Mouse (Mus musculus) midbrain, embryonic 12.5 days (tissue): ENCODE measurements around the gene Ephb6. TPM values are rescaled to one million over a fixed set of nuclear protein-coding genes. Genes with fewer than 3 reads are reported as not detected.

ENCODE experiments used
- ATAC-seq: fragments of 200-750 bp; cut with Nextera tagmentation; 2 replicates; pipeline ENCODE4 v1.8.0; 2017; ENCODE audit warnings: low read depth, moderate TSS enrichment, moderate library complexity; ENCODE audit not compliant: low FRiP score
- H3K27ac ChIP-seq: fragments of 300-500 bp; sonication (generic); replicated peaks from 2 replicates; pipeline ENCODE4 v1.5.1; 2016; ENCODE audit warnings: mild to moderate bottlenecking
- H3K27me3 ChIP-seq: fragments of 300-500 bp; sonication (generic); 2 replicates; pipeline ENCODE4 v1.6.1; 2016; ENCODE audit warnings: mild to moderate bottlenecking
- H3K36me3 ChIP-seq: fragments of 300-500 bp; sonication (generic); 2 replicates; pipeline ENCODE4 v1.6.1; 2016
- H3K4me1 ChIP-seq: fragments of 300-500 bp; sonication (generic); 2 replicates; pipeline ENCODE4 v1.6.1; 2016
- H3K4me2 ChIP-seq: fragments of 300-500 bp; sonication (generic); replicated peaks from 2 replicates; pipeline ENCODE4 v1.6.1; 2016; ENCODE audit warnings: mild to moderate bottlenecking, moderate library complexity
- H3K4me3 ChIP-seq: fragments of 300-500 bp; sonication (generic); 2 replicates; pipeline ENCODE4 v1.5.1; 2016; ENCODE audit warnings: mild to moderate bottlenecking
- H3K9ac ChIP-seq: fragments of 300-500 bp; sonication (generic); replicated peaks from 2 replicates; pipeline ENCODE4 v1.6.1; 2016; ENCODE audit warnings: mild to moderate bottlenecking, moderate library complexity
- H3K9me3 ChIP-seq: fragments of 300-500 bp; sonication (generic); 2 replicates; pipeline ENCODE4 v1.6.1; 2016; ENCODE audit warnings: mild to moderate bottlenecking
- WGBS: fragments of 180-500 bp; shearing (Covaris S2); methylation state at CpG from one replicate; pipeline ENCODE4 v1.1.7; 2016; 5-methylcytosine and 5-hydroxymethylcytosine counted together
- polyA plus RNA-seq: library from polyadenylated mRNA; unstranded; fragments of >200 nt; fragmentation: Nextera tagmentation; extraction: Ambion mirVana; gene quantifications from 2 replicates; pipeline ENCODE4 v1.2.1, GENCODE M21; 2016

The Ephb6 gene
- polyA plus RNA-seq, 1 experiment from 2014 or later = 20.7 TPM

DNA sequence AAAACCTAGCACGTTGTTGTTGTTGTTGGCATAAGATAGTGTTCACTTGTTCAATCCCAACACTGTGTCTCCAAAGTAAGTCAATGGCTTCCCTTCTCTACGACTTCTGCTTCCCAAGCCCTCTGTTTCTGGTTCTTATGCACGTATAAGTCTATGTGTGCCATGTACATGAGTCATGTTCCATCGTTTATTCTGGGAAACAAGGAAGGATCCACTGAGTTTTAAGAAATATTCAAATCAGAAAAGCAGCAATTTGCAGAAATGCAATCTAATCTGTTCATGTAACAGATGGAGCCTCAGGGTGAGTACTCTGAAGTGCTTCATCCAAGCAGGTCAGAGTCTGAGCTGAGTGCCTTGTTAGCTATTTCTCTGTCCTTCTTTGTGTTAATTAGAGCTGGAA is 26.3 kb downstream of the Ephb6 start:
- H3K9me3 ChIP-seq = no peaks in the 10 kb centered on the region
- H3K36me3 ChIP-seq = no peaks in the 10 kb centered on the region
- 83% methylated on average over 4 of the region's 4 CpGs for WGBS

DNA sequence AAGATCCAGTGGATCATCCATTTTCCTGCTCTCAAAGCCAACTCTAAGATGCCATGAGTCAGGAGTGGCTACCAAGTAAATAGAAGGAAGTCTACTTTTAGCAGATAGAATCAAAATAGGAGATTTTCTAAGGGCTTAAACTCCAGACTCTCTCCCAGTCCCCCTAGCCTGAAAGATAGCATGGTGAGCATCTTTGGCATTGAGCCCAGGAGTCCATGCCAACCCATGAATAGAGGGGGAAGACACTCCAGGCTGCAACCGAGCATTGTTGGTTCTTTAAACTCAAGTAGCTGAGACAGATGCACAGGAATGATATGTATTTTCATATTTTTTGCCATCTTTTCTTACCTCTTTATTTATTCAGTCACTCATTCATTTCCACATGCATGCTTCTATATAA is 29.9 kb downstream of the Ephb6 start:
- Histone ChIP-seq H3K36me3 (no peaks in the 10 kb centered on the region), H3K4me2 (no peak overlapping the region), H3K9ac (no peak overlapping the region), H3K9me3 (no peaks in the 10 kb centered on the region), H3K27ac (no peak overlapping the region), H3K4me3 (no peak overlapping the region), H3K27me3 (no peaks in the 10 kb centered on the region), H3K4me1 (no peaks in the 10 kb centered on the region)
- WGBS = 57% methylated on average over 1 of the region's 1 CpGs
- ATAC-seq = no peak

More for the DNA sequence above, 26.3 kb downstream of the Ephb6 start:
- Histone ChIP-seq H3K4me2 (no peak overlapping the region), H3K27ac (no peak overlapping the region), H3K9ac (no peak overlapping the region), H3K27me3 (no peaks in the 10 kb centered on the region), H3K4me1 (no peaks in the 10 kb centered on the region), H3K4me3 (no peak overlapping the region)
- no peak for ATAC-seq

DNA sequence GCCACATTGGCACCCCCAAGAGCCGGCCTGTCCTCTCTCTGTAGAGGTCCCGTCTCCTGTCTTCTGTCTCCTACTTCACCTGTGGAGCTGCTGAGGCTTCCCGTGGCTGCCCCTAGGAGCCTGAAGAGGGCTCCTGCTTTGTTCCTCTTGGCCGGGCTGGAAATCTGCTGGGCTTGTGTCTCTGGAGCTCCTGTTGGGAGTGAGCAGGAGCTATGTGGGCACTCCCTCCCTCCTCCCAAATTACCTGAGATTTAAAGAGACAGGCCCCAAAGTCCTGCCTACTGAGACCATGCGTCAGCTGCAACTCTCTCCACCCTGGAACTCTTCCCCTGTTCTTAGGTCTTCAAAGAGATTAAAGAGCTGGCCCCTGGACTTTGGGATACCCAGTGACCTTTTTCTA is 30.9 kb downstream of the Ephb6 start, which contains the start of gene Trpv6:
TSS of gene Trpv6 (minus strand) at position 228 of the 400 bp plus-strand sequence.
- Histone ChIP-seq H3K27ac (no peak within 1 kb of the TSS), H3K27me3 (no peaks in the 10 kb centered on the region), H3K9ac (no peak within 1 kb of the TSS), H3K36me3 (no peaks in the 10 kb centered on the region), H3K4me3 (no peak within 1 kb of the TSS), H3K9me3 (no peaks in the 10 kb centered on the region), H3K4me1 (no peaks in the 10 kb centered on the region), H3K4me2 (no peak within 1 kb of the TSS)
- WGBS = 23% methylated on average over 5 of the region's 5 CpGs
- no peak for ATAC-seq

DNA sequence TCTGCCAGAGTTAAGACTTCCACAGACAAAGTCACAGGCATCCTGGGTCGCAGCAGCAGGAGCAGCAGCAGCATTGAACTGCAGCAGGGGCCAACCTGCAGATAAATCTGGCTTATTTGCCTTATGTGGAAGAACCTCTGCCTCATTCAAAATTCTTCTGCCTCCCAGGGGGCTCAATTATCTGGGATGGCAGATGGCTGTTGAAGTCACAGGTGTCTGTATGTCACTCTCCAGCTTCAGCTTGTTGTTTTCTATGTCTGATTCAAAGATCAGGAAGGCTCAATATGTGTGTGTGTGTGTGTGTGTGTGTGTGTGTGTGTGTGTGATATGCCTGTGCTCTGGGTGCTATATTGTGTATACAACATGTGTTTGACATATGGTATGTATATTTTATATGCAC is 32.1 kb downstream of the Ephb6 start:
- 34% methylated on average over 1 of the region's 1 CpGs for WGBS
- ATAC-seq = peak; percentile 61

DNA sequence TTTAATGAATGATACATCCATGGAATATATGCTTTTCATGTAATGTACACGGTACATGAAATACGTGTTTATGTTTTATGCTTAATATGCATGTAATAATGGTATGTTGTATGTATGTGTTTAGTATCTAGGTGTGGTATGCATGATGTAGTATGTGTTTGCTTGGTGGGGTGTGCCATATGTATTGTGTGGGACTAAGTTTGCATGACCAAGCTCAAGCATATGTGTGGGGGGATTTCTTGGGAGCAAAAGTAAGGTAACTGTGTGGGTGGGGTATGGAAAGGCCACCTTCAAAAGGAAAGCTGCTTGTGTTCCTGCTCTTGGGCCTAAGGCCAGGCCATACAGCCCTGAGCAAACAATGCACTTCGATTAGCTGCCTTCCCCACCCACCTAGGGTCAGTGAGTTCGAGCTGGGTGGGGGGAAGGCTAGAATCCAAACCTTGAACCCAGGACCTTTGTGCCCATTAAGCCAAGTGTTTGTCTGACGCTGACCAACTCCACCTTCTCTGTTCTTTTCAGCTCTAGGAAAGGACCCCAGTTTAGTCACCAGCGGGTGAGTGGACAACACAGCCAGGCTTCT is 32.7 kb downstream of the Ephb6 start:
- Histone ChIP-seq H3K4me1 (no peaks in the 10 kb centered on the region), H3K27me3 (no peaks in the 10 kb centered on the region), H3K27ac (no peak overlapping the region), H3K9me3 (no peaks in the 10 kb centered on the region), H3K36me3 (no peaks in the 10 kb centered on the region), H3K4me3 (no peak overlapping the region), H3K9ac (no peak overlapping the region), H3K4me2 (no peak overlapping the region)
- WGBS = 80% methylated on average over 6 of the region's 6 CpGs
- ATAC-seq = no peak

More for the DNA sequence above, 32.1 kb downstream of the Ephb6 start:
- H3K4me1 ChIP-seq = no peaks in the 10 kb centered on the region
- H3K4me3 ChIP-seq = no peak overlapping the region
- H3K4me2 ChIP-seq = no peak overlapping the region
- no peak overlapping the region for H3K27ac ChIP-seq
- no peak overlapping the region for H3K9ac ChIP-seq
- H3K36me3 ChIP-seq = no peaks in the 10 kb centered on the region
- no peaks in the 10 kb centered on the region for H3K9me3 ChIP-seq
- no peaks in the 10 kb centered on the region for H3K27me3 ChIP-seq

DNA sequence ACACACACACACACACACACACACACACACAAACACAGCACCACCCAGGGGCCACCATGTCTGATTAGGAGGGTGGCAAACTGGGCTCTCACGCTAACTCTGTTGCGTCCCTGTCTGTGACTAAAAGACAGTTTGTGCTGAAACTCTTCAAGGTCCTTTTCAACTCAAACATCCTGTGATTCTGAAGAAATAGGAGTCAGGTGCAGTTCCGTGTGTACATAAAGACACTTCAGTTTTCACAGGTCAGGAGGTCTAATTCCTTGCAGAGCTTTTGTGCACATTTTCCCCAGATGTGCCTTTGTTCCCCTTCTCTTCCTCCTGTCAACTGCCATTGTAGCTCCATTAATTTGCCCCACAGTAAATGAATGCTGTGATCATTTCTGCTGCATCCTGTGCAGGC is 35.2 kb downstream of the Ephb6 start:
- Histone ChIP-seq H3K9ac (no peak overlapping the region), H3K27me3 (no peaks in the 10 kb centered on the region), H3K4me1 (no peaks in the 10 kb centered on the region), H3K4me3 (no peak overlapping the region), H3K27ac (no peak overlapping the region), H3K4me2 (no peak overlapping the region), H3K9me3 (no peaks in the 10 kb centered on the region), H3K36me3 (no peaks in the 10 kb centered on the region)
- 66% methylated on average over 3 of the region's 3 CpGs for whole genome bisulfite sequencing
- no peak for ATAC-seq

DNA sequence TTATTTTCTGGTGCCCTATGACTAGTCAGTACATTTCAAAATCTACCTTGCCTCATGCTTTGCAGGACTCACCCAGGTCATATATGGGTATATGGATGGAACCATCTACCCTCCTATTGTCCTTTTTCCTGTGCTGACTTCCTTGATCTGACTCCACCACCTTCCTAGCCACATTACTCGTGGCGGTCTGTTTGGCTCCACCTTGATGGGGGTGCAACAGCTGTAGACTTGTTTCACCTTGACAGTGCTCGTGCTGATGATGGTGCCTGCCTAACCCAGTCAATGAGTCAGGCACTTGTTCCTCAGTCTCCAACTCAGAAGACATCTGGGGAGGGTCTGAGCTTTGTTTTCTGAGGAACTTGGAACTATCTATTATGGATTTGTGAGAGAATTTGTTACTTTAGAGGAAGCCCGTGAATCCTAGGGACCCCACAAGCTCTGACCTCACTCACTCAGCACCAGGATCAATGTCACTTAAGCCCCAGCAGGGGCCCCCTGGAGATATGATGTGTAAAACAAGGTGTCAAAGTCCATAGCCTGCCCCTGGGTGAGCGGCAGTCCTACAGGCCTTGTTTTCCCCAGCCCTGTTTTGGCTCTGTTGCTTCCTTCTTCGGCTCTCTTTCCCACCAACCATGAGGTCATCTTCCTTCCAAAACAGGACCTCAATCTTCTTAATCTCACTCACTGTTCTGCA is 36.0 kb downstream of the Ephb6 start:
- WGBS = 84% methylated on average over 6 of the region's 6 CpGs
- Histone ChIP-seq H3K27ac (no peak overlapping the region), H3K9ac (no peak overlapping the region), H3K36me3 (no peaks in the 10 kb centered on the region), H3K27me3 (no peaks in the 10 kb centered on the region), H3K9me3 (no peaks in the 10 kb centered on the region), H3K4me1 (no peaks in the 10 kb centered on the region), H3K4me2 (no peak overlapping the region), H3K4me3 (no peak overlapping the region)
- no peak for ATAC-seq

DNA sequence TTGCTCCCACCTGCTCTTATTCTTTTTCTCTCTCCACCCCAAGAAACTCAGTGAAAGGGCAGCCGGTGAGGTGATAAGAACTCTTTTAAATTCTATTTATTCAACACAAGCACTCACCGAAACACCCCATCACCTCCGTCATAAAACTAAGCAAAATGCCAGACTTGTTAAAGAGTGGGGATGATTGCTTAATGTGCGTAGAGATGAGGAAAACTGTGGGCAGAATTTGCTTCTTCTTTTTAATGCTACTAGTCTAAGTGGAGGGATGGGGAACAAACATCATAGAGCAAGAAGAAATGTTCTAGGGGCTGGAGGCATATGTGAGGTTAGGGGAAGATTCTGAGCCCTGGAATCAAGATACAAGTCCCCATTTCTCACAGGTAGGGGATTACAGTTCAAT is 37.5 kb downstream of the Ephb6 start:
- Histone ChIP-seq H3K4me2 (no peak overlapping the region), H3K9me3 (no peaks in the 10 kb centered on the region), H3K36me3 (no peaks in the 10 kb centered on the region), H3K27me3 (no peaks in the 10 kb centered on the region), H3K4me3 (no peak overlapping the region), H3K4me1 (no peaks in the 10 kb centered on the region), H3K27ac (no peak overlapping the region), H3K9ac (no peak overlapping the region)
- ATAC-seq = no peak
- 88% methylated on average over 4 of the region's 4 CpGs for WGBS

DNA sequence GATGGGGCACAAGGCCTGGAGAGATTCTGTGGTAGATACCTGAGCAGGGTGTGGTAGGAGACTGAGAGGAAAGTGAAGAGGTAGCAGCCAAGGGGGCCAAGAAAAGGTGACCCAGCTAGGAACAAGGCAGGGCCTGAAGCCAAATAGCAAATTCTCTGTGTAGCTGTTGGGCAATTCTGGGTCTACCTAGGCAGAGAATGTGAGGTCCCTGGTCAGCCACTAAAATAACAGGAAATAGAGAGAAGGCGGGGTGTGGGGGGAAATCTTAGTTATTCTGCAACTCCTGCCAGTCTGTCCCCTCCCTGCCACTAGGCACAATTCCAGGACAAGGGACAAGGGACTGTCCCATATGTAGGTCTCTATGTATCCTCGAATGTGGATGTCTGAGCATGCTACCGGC is 37.9 kb downstream of the Ephb6 start:
- no peak for ATAC-seq

DNA sequence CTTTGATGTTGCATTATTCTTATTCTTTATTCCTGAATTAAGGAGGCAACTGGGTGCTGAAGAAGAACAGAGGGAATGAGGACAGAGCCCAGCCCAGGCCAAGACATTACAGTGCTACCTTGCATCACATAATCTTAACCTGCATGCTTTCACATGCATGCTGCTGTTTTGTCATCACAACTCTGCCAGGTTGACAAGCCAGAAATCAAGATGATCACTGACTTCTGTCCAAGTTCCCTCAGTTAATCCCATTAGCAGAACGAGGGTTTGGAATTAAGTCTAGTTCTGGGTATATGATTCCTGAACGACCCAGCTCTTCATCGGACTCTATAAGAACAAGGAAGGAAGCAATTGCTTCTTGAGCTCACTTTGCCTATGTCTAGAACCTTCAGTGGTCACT is 40.9 kb downstream of the Ephb6 start:
- H3K27me3 ChIP-seq = no peaks in the 10 kb centered on the region
- H3K9ac ChIP-seq = no peak overlapping the region
- H3K4me1 ChIP-seq = no peaks in the 10 kb centered on the region
- H3K9me3 ChIP-seq = no peaks in the 10 kb centered on the region
- H3K4me2 ChIP-seq = no peak overlapping the region
- H3K27ac ChIP-seq = no peak overlapping the region
- no peak overlapping the region for H3K4me3 ChIP-seq
- ATAC-seq = no peak
- no peaks in the 10 kb centered on the region for H3K36me3 ChIP-seq
- WGBS = 76% methylated on average over 3 of the region's 3 CpGs

More for the DNA sequence above, 37.9 kb downstream of the Ephb6 start:
- Histone ChIP-seq H3K4me3 (no peak overlapping the region), H3K9ac (no peak overlapping the region), H3K27ac (no peak overlapping the region), H3K36me3 (no peaks in the 10 kb centered on the region), H3K27me3 (no peaks in the 10 kb centered on the region), H3K9me3 (no peaks in the 10 kb centered on the region), H3K4me1 (no peaks in the 10 kb centered on the region), H3K4me2 (no peak overlapping the region)
- WGBS = 90% methylated on average over 3 of the region's 3 CpGs

DNA sequence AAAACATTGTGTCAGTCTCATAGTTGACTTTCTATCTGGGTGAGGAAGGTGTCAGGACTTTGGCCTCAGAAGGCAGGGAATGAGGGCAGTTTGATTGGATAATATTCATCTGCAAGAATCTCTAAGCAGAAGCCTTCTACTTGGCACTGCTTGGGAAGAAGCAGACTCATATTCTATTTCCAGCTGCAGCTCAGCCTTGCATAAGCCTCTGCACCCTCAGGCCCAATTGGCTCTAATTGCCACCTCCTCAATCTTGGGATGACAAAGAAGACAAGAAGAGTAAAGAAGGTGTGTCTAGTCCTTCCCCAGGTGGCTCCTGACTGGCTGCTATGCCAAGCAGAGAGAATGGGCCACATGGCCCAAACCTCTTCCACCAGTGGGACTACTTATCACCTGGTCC is 41.4 kb downstream of the Ephb6 start:
- Histone ChIP-seq H3K27me3 (no peaks in the 10 kb centered on the region), H3K4me1 (no peaks in the 10 kb centered on the region), H3K9ac (no peak overlapping the region), H3K4me3 (no peak overlapping the region), H3K4me2 (no peak overlapping the region), H3K27ac (no peak overlapping the region), H3K9me3 (no peaks in the 10 kb centered on the region), H3K36me3 (no peaks in the 10 kb centered on the region)
- no peak for ATAC-seq

DNA sequence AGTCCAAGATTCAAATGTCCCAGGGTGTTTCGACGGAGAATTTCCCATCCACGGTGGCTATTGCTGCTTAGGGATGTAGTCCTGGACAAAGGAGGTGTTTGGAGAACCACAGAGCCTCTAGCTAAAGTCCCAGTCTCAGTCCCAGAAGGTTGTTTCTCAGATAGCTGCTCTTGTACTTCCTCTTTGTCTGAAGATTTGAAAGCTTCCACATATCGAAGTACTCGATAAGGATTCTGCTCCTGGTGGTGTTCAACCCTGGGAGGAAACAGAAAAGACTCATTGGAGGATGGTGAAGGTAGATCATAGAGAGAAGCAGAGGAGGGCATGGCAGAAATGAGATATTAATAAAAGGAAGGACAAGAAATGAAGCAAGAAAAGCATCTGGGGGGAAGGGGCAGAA is 47.9 kb downstream of the Ephb6 start:
- no peak for ATAC-seq
- Histone ChIP-seq H3K4me1 (no peaks in the 10 kb centered on the region), H3K4me3 (no peak overlapping the region), H3K27ac (no peak overlapping the region), H3K9ac (no peak overlapping the region), H3K4me2 (no peak overlapping the region), H3K27me3 (no peaks in the 10 kb centered on the region), H3K9me3 (no peaks in the 10 kb centered on the region), H3K36me3 (no peaks in the 10 kb centered on the region)
- 90% methylated on average over 5 of the region's 5 CpGs for WGBS

DNA sequence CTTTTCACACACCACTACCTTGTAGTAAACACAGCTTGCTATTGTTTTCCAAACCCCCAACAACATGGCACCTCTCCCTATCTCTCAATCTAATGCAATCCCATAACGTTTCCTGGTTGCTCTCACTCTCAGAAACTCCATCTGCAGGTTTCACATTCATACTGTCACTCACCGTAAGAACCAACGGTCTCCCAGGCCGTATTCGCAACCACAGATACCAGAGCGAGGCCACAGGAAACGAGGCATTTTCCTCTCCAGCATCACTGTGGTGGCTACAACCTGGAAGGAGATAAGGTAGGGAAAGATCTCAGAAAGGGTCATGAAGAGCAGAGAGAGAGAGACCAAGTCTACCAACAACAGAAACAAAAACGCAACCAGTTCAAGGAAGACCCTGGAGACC is 49.4 kb downstream of the Ephb6 start:
- Histone ChIP-seq H3K27ac (no peak overlapping the region), H3K4me1 (no peaks in the 10 kb centered on the region), H3K9ac (no peak overlapping the region), H3K4me3 (no peak overlapping the region), H3K36me3 (no peaks in the 10 kb centered on the region), H3K4me2 (no peak overlapping the region), H3K27me3 (no peaks in the 10 kb centered on the region), H3K9me3 (no peaks in the 10 kb centered on the region)
- no peak for ATAC-seq
- WGBS = 92% methylated on average over 8 of the region's 8 CpGs
